Mouse (Mus musculus): ENCODE data around the gene Olfr235. TPM values are rescaled to one million over a fixed set of nuclear protein-coding genes. Genes with fewer than 3 reads are reported as not detected.

Olfr235 gene
- 0.17 TPM in 1 of 2 replicates, not detected in the other for polyA plus RNA-seq (2012; ENCODE audit: low replicate concordance)

DNA sequence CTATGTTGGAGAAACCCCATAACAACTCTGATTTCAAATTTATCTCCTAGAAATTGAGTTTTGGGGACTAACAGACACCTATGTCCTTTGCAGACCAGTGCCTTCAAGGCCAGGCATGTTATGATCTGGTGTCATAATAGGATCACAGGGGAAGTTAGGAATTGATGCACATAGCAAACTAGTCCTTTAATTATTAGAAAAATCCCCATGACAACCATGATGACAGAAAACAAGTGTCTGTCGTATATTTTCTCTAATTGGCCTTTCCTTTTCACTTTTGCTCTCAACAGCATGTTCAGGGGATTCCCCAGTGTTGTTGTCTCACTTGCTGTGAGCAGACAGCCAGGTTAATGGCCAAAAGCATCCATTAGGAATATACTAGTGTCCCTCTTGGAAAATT is at the start of gene Olfr235:
Olfr235 (plus strand) TSS at position 301 of the 400 bp plus-strand sequence.

DNA sequence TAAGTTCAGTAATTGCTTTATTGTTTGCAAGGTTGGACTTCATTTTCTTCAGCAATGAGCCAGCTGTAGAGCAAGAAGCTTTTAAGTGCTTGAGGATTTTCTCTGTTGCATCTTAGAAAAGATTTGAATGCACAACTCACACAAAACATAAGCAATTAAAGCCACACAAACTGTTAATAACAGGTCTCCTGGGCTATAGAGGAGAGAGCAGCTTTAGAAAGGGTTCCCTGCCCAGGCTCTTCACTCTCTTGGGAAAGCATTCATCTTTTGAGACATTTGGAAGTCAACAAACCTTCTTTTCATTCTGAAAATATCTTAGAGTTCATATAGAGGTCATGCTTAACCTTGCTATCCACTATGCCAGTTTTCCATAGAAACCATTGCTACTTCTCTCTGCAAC is 28.3 kb upstream of the Olfr235 start, which contains the start of gene Olfr1432:
Olfr1432 (minus strand) TSS at position 101 of the 400 bp plus-strand sequence.

DNA sequence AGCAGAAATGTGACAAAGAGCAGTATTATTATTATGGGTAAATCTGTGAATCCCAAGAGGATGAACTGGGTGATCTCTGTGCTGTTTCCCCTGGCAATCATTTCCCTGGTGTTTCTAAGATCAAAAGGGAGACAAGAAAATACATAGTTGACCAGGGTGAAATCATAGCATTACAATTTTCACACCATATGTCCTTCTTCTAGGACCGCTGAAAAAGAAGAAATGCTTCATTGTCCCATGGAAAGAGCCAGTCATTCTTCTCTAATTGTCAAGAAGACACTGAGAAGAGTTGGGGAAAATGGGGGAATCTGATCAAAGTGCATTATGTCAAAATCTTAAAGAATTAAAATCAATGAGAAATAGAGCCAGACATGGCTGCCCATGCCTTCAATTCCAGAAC is 19.3 kb upstream of the Olfr235 start, which contains the start of gene Olfr262:
Olfr262 (minus strand) TSS at position 101 of the 400 bp plus-strand sequence.

DNA sequence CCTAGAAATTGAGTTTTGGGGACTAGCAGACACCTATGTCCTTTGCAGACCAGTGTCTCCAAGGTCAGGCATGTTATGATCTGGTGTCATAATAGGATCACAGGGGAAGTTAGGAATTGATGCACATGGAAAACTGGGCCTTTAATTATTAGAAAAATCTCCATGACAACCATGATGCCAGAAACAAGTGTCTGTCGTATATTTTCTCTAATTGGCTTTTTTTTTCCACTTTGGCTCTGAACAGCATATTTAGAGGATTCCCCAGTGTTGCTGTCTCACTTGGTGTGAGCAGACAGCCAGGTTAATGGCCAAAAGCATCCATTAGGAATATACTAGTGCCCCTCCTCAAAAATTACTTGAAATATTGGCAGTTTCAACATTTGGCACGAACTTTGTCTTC is 18.7 kb downstream of the Olfr235 start, which contains the start of gene Olfr1434:
Olfr1434 (plus strand) TSS at position 301 of the 400 bp plus-strand sequence.

DNA sequence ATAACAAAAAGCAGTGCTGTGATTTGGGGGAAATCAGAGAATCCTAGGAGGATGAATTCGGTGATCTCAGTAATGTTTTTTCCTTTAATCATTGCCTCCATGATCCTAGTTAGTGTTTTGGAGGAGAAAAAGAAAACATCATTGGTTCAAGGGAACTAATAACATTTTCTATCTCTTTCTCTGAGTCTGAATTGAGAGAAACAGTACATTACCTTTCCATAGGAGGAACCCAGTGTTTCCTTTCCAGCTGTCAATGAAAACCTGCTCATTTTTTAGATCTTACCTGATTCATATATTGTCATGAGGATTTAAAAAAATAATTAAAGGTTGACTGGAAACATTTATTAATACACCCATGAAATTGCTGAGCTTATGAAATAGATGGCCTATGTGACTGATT is 38.2 kb downstream of the Olfr235 start, which contains the start of gene Olfr1436:
Olfr1436 (minus strand) TSS at position 101 of the 400 bp plus-strand sequence.

Other genes with a start within 250 kb of the Olfr235 start
- gene Olfr1423, start 219.7 kb upstream of the Olfr235 start, polyA plus RNA-seq (2012; ENCODE audit: low replicate concordance), result 0.05 TPM in 1 of 2 replicates, not detected in the other
- not detected in 2 replicates for gene Olfr1424, start 198.3 kb upstream of the Olfr235 start, polyA plus RNA-seq (2012; ENCODE audit: low replicate concordance)
- 0.08 TPM in 1 of 2 replicates, not detected in the other for gene Olfr1425, start 183.3 kb upstream of the Olfr235 start, polyA plus RNA-seq (2012; ENCODE audit: low replicate concordance)
- not detected in 2 replicates for gene Olfr1426, start 169.0 kb upstream of the Olfr235 start, polyA plus RNA-seq (2012; ENCODE audit: low replicate concordance)
- not detected in 2 replicates for gene Olfr1427, start 157.7 kb upstream of the Olfr235 start, polyA plus RNA-seq (2012; ENCODE audit: low replicate concordance)
- gene Olfr1428, start 145.1 kb upstream of the Olfr235 start, polyA plus RNA-seq (2012; ENCODE audit: low replicate concordance), result not detected in 2 replicates
- not detected in 2 replicates for gene Olfr76, start 137.8 kb upstream of the Olfr235 start, polyA plus RNA-seq (2012; ENCODE audit: low replicate concordance)
- gene Olfr1555-ps1, start 90.9 kb upstream of the Olfr235 start, polyA plus RNA-seq (2012; ENCODE audit: low replicate concordance), result not detected in 2 replicates
- gene Olfr1431, start 60.4 kb upstream of the Olfr235 start, polyA plus RNA-seq (2012; ENCODE audit: low replicate concordance), result 0.19 TPM in 1 of 2 replicates, not detected in the other
- not detected in 2 replicates for gene Olfr1432, start 28.4 kb upstream of the Olfr235 start, polyA plus RNA-seq (2012; ENCODE audit: low replicate concordance)
- gene Olfr262, start 19.4 kb upstream of the Olfr235 start, polyA plus RNA-seq (2012; ENCODE audit: low replicate concordance), result not detected in 2 replicates
- not detected in 2 replicates for gene Olfr1434, start 18.8 kb downstream of the Olfr235 start, polyA plus RNA-seq (2012; ENCODE audit: low replicate concordance)
- gene Olfr1436, start 38.1 kb downstream of the Olfr235 start, polyA plus RNA-seq (2012; ENCODE audit: low replicate concordance), result not detected in 2 replicates
- gene Olfr1437, start 64.1 kb downstream of the Olfr235 start, polyA plus RNA-seq (2012; ENCODE audit: low replicate concordance), result not detected in 2 replicates
- not detected in 2 replicates for gene Olfr1438-ps1, start 74.9 kb downstream of the Olfr235 start, polyA plus RNA-seq (2012; ENCODE audit: low replicate concordance)
- gene Olfr1440, start 126.2 kb downstream of the Olfr235 start, polyA plus RNA-seq (2012; ENCODE audit: low replicate concordance), result not detected in 2 replicates
- not detected in 2 replicates for gene Olfr1441, start 156.4 kb downstream of the Olfr235 start, polyA plus RNA-seq (2012; ENCODE audit: low replicate concordance)
- gene Pfpl, start 166.9 kb downstream of the Olfr235 start, polyA plus RNA-seq (2012; ENCODE audit: low replicate concordance), result not detected in 2 replicates
- 3.4 and 4.1 TPM in 2 replicates for gene Mpeg1, start 199.7 kb downstream of the Olfr235 start, polyA plus RNA-seq (2012; ENCODE audit: low replicate concordance)
- 1.2 and 1.4 TPM in 2 replicates for gene Dtx4, start 240.4 kb downstream of the Olfr235 start, polyA plus RNA-seq (2012; ENCODE audit: low replicate concordance)

Data from leukemia stem cell, adult 10-12 weeks (primary cell).